Mouse (Mus musculus) urinary bladder, postnatal 25 days (tissue): ENCODE results near the gene 4930402H24Rik.

ENCODE experiments used
- DNase-seq: peaks from one replicate; pipeline ENCODE4 v3.0.0; 2022; ENCODE audit warnings: low spot score

The 4930402H24Rik gene

DNA sequence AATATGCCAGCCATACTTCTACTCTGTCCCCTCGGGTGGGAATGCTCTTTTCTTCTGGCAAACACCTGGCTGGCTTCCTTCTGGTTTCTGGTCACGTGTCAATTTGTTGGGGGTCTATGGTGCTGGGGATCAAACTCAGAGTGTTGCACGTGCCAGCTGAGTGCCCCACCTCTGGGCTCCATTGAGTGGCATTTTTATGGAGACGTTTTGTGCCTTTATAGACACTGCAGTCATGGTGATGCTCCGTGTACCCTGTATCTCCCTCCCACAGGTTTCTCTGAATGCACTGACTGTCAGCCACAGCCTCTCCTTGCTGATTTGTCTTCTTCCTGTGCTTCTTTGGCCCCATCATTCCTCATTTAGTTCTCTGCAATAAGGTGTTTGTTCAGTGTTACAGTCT is 174.4 kb downstream of the 4930402H24Rik start:
- DNase-seq: no peak

DNA sequence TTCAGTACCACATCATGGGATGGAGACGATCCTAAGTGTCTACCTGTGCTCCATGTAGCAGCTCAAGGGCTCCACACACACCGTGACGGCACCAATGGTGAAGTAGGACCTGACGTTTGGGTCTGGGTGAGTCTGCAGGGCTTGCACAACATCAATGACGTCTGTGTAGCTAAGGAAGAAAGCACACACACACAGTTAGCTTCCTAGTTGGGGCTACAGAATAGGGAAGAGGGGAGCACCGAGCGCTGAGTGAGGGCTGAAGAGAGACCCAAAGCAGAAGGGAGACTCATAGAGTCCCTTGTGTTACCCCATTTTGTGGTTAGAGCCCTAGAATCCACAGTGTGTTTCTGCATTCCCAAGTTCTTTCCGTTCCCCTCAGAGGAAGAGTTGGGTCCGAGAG is 175.5 kb downstream of the 4930402H24Rik start:
- no peak for DNase-seq

DNA sequence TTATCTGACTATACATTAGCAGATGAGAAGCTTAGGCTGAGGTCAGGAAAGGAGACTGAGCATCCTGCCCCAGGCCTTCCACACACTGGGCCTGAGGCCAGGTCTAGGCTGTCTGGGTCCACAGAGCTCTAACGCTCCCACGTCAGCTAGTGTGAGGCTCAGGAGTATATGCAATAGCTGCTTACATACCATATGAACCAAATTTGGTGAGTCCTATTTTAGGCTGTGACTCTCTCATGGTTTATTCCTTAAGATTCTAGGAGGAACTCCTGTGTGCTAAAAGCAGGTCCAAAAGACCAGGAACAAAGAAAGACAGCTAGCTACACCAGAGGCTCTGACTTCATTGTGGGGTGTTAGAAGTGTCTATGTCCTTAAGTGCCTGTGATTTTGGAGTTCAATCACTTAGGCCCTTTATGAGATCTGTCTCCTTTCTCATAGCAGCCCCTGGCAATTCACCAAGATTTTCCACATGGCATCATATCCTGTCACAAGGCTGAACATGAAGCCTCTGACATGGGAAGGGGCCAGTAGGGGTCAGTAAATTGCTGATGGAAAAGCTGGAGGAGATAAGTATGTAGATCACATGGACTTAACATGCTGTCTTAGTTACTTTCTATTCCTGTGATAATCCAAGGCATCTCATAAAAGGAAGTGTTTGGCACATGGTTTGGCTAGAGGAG is 177.2 kb downstream of the 4930402H24Rik start:
- DNase-seq: no peak

DNA sequence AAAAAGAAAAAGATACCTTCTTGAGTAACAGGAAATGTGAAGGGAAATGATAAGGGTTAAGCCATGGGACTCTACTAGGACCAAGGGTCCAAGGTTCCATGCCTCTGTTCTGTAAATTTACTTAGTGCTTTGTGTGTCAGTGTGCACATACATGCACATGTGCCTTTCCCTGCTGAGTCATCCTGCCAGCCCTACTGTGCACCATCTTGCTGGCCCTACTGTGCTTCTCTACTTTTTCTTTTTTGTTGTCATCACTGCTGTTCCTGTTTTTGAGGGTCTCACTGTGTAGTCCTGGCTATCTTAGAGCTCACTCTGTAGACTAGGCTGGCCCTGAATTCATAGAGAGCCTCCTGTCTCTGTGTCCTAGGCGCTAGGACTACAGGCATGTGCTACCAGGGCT is 178.5 kb downstream of the 4930402H24Rik start:
- DNase-seq: no peak

DNA sequence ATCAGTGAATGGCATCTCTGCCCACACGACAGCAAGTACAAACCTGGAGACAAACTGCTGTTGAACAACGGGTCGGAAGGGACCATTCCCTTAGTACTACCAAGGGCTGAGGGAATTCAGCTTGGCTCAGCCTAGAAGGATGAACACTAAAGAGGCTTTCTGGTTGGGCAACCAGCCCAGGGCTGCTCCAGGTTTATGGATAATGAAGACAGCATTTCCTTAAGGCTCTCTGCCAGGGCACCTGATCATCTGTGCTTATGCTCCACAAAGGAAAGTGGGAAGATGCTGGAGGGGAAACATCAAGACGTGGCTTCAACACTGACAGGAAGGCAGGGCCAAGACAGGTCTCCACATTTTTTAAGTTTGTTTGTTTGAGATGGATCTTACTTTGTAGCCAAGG is 181.8 kb downstream of the 4930402H24Rik start:
- DNase-seq: no peak

DNA sequence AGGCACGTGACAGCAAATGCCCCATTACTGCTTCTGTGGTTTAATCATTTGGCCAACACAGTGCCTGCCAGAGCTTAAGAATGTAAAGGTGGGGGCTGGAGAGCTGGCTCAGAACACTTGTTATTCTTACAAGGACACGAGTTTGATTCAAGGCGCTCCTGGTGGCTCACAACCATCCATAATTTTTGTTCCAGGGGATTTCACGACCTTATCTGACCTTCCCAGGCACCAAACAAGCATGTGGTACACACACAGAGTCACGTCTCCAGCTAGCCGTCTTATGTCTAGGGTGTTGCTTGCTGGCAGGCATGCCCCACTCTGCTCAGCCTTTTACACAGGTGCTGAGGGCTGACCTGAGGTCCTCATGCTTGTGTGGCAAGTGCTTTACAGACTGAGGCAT is 188.3 kb downstream of the 4930402H24Rik start:
- no peak for DNase-seq

DNA sequence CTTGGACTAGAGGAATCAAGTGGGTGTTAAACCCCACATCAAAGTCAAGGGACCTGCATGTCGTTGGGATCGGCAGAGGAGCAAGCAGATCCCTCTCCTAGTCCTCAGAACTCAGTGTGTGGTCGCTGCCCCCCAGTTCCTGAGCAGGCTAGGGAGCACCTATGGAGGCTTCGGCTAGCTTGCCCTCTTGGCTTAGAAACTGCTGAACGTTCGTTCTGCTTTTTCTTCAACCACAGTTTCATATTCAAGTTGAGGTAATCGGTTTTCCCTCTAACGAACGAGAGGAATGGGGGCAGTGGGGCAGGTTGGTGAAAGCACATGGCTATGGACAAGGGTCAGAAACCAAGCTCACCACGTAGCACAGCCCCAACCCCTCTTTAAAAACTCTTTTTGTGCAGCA is 199.1 kb downstream of the 4930402H24Rik start:
- DNase-seq: no peak

DNA sequence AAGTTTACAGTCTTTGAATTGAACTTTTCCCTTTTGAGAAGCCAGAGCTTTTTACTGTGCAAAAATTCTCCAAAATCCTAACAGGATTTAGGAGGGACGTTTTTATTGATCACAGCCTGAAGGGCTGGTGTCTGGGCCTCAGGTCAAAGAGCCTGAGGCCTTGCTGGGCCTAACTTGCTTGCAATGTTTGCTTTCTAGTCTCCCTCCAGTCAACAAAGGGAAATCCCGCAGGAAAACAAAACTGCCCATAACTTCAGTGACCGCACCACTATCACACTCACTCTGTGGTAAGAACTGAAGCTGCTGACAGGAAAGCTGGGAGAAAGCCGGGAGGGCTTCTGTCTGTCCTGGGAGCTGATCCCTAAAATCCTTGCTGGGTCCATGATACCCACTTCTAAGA is 199.6 kb downstream of the 4930402H24Rik start:
- DNase-seq: no peak

DNA sequence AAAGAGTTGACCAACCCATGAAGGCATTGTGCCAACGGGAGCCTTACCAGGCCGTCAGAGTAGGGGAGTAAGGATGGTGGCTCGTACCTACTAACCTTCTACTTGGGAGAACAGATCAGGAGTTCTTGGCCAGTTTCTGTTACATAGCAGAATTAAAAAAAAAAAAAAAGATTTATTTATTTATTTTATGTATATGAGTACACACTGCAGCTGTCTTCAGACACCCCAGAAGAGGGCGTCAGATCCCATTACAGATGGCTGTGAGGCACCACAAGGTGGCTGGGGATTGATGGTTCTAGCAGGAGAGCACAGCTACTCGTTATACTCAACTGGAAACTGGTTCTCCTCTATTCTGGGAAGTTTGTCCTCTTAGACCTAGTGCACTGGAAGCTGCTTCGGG is 201.0 kb downstream of the 4930402H24Rik start:
- DNase-seq: no peak

DNA sequence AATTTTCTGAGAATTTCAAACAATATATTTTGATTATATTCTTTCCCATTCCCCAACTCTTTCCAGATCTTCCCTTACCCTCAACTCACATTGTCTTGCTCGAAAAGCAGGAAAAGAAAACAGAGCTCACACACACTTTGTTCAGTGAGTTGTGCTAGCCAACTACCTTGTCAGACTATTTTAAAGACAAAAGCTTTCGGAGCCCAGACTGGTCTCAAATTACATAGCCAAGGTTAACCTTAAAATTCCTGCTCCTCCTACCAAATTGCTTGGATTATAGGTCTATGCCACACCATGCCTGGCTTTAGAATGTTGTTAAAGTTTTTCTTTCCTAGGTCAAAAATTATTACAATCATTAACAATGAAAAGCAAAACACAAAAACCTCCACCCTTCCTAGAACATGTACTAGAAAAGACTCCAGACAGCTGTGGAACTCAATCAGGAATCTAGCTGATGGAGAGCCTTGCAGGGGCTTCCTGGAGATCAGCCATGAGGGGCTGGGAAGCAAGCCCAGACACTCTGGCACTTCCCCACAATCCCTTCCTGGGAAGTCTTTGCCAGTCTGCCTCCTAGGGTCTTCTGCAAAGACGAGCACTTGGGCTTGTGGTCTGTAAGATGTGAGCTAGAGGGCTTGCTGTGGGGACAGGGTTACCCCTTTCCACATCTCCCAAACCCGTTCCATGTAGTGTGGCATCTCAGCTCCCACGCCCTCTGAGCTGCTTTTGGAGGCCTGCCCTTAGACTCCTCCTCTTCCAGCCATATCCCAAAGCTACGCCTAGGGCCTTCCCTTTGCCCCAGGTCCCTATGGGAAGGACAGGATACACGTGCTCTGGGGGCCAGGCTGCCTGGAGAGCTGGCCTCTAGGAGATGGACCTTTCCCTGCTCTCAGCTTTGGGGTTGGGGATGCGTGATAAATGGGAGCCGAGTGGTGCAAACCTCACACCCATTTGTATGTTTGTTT is 201.9 kb downstream of the 4930402H24Rik start:
- no peak for DNase-seq

DNA sequence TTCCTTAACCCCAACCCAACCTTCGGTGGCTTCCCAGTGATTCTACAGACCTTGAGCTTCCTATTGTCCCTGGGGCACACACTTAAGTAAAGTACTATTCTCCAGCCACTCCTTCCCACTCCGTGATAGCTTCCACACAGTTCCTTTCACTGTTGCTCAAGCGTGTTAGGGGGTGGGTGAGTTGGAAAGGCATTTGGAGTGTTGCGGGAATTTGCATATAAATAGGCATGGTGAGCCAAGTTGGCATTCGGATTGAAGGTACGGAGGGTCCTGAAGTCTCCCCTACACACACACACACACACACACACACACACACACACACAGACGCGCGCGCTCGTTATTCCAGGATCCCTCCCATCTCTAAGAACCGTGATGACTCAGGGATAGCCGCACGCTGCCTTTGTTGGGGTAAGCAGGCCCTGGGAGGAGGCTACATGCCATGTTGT is 208.4 kb downstream of the 4930402H24Rik start:
- no peak for DNase-seq

DNA sequence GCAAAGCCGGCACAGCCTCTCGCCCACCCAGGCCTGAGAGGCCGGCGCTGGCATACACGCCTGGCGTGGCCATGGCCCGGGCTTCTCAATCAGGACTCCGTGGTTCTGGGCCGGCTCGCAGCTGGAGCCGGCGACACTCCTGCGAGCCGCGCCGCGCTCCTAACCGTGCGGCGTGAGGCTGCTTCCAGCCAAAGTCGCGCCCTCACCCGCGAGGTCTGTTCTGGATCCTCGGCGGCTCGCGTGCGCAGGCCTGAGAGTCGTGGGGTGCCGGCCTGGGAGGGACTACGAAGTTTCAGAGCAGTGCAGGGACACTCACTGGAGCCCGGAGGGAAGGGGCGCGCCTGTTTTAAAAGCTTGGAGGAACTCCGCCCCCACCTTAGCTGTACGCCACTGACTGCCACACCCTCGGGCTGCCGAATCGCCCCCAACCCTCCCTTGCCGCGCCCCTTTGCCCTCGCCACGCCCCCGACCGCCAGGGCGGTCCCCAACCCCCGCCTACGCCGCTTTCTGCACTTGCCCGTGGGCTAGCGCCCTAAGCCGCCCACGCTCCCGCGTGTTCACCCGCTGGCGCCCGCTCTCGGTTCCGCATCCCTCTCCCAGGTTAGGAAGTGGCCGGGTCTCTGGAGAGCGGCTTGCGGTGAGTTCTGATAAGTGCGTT is 208.9 kb downstream of the 4930402H24Rik start, which contains the start of gene Slc4a11:
Slc4a11 (minus strand) TSS at position 367 of the 658 bp plus-strand sequence.
- DNase-seq: peak; percentile 51

DNA sequence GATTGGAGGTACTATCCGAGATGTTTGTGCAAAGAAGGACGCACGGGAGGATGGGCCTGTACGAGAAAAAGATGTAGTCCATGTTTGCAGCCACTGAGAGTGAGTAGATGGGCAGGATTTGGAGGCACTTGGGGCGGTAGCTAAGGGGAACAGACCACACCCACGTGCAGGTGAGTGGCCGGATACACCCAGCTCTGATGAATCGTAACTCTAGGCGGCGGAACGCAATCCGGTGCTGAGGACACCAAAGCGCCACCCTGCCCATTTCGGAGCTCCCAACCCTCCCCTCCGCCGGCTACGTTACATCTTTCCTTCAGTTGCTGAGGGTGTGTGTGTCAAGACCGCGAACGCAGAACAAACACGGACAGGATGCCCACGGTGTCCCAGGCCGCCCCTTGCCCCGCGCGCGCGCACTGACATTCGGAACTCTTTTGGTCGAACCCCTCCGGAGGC is 209.5 kb downstream of the 4930402H24Rik start:
- DNase-seq: no peak

DNA sequence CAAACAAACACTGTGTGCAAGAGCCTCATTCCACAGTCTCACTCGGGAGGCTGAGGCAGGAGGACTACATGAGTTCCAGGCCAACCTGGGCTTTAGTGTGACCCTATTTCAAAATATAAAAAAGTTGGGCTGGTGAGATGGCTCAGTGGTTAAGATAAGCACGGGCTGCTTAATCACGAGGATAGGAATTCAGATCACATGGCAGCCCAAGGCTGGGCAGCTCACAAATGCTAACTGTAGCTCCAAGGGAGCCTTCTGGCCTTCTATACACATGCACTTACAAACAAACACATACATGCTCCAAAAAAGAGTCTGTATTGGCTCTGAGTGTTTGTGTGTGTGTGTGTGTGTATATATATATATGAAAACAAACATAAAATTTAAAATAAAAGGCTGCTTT is 212.6 kb downstream of the 4930402H24Rik start:
- DNase-seq: no peak

DNA sequence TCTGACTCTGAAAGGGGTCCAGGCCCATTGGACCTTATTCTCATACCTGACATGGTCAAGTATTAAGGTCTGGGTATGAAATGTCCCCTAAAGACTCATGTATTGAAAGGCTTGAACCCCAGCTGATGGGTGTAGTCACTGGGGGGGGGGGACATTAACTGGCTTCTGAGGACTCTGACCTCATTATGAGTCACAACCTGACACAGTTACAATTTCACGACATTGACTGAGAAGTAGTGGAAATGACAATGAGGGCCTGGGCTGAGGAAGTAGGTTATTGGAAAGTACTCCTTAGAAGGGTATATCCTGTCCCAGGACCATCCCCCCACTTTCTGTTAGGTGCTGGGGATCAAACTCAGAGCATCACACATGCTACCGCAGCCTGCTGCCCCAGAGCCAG is 217.2 kb downstream of the 4930402H24Rik start:
- DNase-seq: no peak

DNA sequence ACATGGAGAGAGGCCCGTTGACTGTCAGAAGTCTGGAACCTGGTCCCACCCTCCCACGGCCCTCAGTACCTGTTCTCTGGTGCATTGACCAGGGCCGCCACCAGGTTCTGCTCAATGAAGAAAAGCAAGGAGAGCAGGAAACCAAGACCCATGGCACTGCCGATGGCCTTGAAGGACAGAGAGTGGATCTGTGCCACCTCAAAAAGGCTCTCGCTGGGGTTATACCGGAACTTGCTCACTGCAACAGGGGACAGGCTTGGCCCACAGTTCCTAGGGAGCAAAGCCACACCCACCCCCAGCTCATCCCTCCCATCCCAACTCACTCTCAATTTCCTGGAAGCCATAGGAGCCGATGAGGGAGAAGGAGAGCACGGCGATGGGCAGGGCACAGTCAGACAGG is 220.8 kb downstream of the 4930402H24Rik start:
- DNase-seq: no peak

DNA sequence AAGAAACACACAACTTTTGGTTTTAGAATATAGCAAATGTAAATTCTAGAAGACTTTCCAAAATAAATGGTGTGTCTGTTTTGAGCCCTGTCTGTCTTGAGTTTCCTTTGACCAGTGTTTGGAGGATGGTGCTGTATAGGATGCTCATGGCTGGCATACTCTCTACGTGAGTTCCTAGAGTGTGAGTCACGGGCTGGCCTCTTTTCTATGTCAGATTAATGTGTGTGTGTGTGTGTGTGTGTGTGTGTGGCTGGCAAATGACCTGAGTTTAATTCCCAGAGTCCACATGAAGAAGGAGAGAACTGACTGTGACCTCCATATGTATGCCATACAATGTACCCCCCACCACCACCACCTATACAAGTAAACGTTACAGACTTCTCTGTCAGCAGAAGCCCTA is 224.7 kb downstream of the 4930402H24Rik start:
- DNase-seq: no peak

DNA sequence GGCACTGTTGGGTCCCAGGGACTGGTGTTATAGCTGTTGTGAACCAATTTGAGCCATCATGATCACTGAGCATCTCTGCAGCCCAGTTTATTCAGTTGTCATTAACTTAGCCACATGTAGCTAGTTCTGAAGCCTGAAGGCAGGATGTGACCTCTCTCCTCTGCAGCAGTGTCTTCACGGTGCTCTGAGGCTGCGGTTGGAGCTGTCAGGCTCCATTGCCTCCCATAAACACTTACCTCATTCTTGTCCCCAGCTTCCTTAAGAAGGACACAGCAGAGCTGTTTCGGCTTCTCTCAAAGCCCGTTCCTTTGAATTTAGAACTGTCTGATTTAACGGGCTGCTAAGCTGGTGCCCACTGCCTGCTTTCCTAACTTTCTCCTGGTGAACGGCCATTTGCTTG is 226.3 kb downstream of the 4930402H24Rik start:
- DNase-seq: no peak

DNA sequence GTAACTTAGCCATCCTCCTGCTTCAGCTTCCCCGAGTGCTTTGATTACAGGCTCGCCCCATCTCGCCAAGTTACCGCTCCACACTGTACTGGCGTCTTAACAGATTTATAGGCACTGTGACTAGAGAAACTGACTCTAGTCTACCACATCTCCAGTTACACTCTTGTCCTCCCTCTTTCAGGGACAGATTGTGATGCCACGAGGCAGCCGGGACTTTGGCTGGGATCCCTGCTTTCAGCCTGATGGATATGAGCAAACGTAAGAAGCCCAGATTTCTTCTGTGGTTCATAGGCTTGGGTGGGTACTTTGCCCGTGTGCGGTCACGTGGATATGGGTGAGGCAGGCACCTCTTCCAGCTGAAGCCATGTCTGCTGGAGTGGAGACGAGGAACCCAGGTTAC is 227.1 kb downstream of the 4930402H24Rik start:
- DNase-seq: no peak

DNA sequence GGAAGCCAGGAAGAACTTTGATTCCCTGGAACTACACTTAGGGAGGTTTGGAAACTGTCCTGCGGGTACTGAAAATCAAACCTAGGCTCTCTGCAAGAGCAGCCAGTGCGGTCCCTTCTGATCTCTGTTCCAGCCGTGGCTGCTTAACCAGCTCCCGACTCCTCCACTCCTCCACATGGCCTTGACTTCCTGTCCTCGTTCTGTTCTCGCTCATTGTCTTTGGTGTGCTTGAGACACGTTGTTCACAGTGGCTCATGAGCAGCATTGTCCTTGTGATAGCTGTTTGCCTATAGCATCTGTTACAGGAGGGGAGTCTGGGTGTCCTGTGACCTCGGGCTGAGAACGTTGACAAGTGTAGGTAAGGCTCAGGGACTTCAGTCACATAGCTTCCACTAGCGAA is 229.0 kb downstream of the 4930402H24Rik start:
- no peak for DNase-seq

DNA sequence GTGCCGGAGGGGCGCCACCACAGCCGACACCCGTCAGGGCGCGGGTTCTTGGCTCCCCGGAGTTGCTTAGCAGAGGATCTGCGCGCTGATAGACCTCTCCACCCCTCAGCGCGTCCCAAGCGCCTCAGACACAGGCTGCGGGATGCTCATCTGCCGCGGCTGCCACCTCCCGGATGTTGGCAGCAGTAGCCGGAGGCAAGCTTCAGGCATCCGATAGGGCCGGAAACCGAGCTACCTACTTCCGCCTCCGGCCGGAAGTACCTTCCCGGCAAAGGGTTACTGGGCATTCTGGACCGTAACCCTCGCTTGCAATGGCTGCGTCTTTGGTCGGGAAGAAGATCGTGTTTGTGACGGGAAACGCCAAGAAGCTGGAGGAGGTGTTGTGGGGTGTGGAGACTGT is 238.6 kb downstream of the 4930402H24Rik start, which contains the start of gene Itpa:
Itpa (plus strand) TSS at position 52 of the 400 bp plus-strand sequence.
- peak; percentile 71 for DNase-seq

DNA sequence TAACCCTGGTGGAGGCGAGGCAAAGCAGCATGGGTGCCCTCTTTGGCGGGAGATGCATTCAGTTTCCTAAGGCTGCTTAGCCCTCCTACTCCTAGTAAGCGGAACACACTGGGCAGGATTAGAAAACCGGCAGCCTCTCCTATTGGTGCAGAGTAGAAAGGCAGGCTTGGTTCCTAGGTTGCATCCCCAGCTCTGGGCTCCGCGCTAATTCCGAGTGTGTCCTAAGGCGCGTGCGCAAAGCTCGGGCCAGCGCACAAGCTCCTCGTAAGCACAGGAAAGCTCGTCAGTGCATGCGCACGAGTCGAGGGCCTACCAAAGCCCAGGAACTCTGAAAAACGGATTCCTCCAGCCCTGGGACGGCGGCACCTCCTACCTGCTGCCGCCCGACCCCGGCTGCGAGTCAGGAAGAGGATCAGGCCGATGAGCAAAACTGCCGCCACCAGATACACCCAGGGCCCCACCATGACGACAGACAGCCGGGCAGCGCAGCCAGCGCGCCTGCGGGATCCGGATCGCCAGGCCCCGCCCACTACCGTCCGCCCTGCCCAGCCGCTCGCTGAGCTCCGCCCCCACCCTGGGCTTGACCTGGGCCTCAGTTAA is 242.0 kb downstream of the 4930402H24Rik start, which contains the start of gene Ddrgk1:
Ddrgk1 (minus strand) TSS at position 558 of the 600 bp plus-strand sequence.
- DNase-seq: peak; percentile 89
